Comparison of ENCODE assay signal across 23 mouse cellular contexts in genomic region chr13:34667197-34667596, GRCm38 (mm10). TPM values are rescaled to one million over a fixed set of nuclear protein-coding genes. Genes with fewer than 3 reads are reported as not detected.
DNase-seq lines count a peak whose midpoint lies in the region; ATAC-seq and TF ChIP-seq lines count a peak whose summit lies in the region.
"Had no signal": no experiment of that assay in that cellular context is flagged by ENCODE, and none has a peak within 500 bp of the region (broad histone marks: within the 10 kb centered on the region; RNA-seq: fewer than 3 reads in every experiment).

No protein-coding gene starts in this region.

- TF ChIP-seq POLR2A in kidney, adult 2 months (IDR thresholded peaks at IDR 0.05; ENCODE audit: low read depth, low read length) = no peak
- no peak for TF ChIP-seq POLR2A in bone marrow, adult 2 months (IDR thresholded peaks at IDR 0.05; ENCODE audit: borderline replicate concordance, control insufficient read depth, low read depth, low read length)

- no peak overlapping the region for H3K4me2 ChIP-seq in stomach, postnatal 0 days (replicated peaks; ENCODE audit: low read depth)
- H3K4me2 ChIP-seq: liver, embryonic 15.5 days had no signal

- no peak for TF ChIP-seq CTCF in kidney, adult 2 months (conservative IDR thresholded peaks at IDR 0.05; ENCODE audit: insufficient read depth, insufficient read length, low read depth, low read length)
- TF ChIP-seq CTCF in bone marrow, adult 2 months (IDR thresholded peaks at IDR 0.05; ENCODE audit: control insufficient read depth, insufficient read depth, low read length) = no peak
- TF ChIP-seq CTCF in stomach, postnatal 0 days (IDR thresholded peaks at IDR 0.05; ENCODE audit: low read depth) = no peak

- H3K36me3 ChIP-seq in kidney, adult 2 months (ENCODE audit: control insufficient read depth, insufficient read depth, low read length) = no peaks in the 10 kb centered on the region
- no peaks in the 10 kb centered on the region for H3K36me3 ChIP-seq in stomach, postnatal 0 days (ENCODE audit: control insufficient read depth, insufficient read depth, low read length)
- H3K36me3 ChIP-seq: embryonic facial prominence, embryonic 10.5 days; heart, embryonic 10.5 days; limb, embryonic 10.5 days; liver, embryonic 15.5 days; midbrain, embryonic 10.5 days had no signal

- WGBS in kidney, adult 2 months = 19% methylated on average over 8 of the region's 8 CpGs
- WGBS in bone marrow, adult 2 months = 6% methylated on average over 8 of the region's 8 CpGs
- WGBS in stomach, postnatal 0 days = 76% methylated on average over 8 of the region's 8 CpGs

- peak; percentile 13 for DNase-seq in kidney, adult 2 months
- no peak for DNase-seq in kidney, postnatal 14 days
- peak; percentile 82 for DNase-seq in A20 (ENCODE audit: low read depth, low spot score)
- DNase-seq in frontal cortex, adult 2 months (ENCODE audit: extremely low spot score in 1 of 2, low spot score in 1 of 2) = no peak
- DNase-seq in stomach, postnatal 0 days (ENCODE audit: low spot score) = no peak
- no peak for DNase-seq in right cerebral cortex, postnatal 10 days (ENCODE audit: low spot score in 2 of 2)
- DNase-seq: adrenal gland, adult 8-10 months; cerebellum, adult 2 months; forebrain, postnatal 0 days; gastrocnemius, postnatal 36 days; liver; right cerebral cortex, postnatal 14 days had no signal

- TF ChIP-seq EP300 in stomach, postnatal 0 days (optimal IDR thresholded peaks at IDR 0.05) = no peak

- no peak overlapping the region for H3K27ac ChIP-seq in kidney, adult 2 months (ENCODE audit: insufficient read depth, low read depth, low read length)
- H3K27ac ChIP-seq in bone marrow, adult 2 months (ENCODE audit: control insufficient read depth, insufficient read depth, low read depth, low read length, poor library complexity) = peak overlapping the region; percentile 16
- H3K27ac ChIP-seq in stomach, postnatal 0 days (replicated peaks) = no peak overlapping the region
- H3K27ac ChIP-seq: embryonic facial prominence, embryonic 10.5 days; heart, embryonic 10.5 days; hindbrain, postnatal 0 days; left cerebral cortex, adult 2 months; limb, embryonic 10.5 days; liver, embryonic 15.5 days; midbrain, embryonic 10.5 days had no signal

- ATAC-seq in megakaryocyte, adult 5-6 weeks (ENCODE audit: poor library complexity, severe bottlenecking) = peak; percentile 57
- ATAC-seq in stomach, postnatal 0 days (ENCODE audit: low FRiP score, low TSS enrichment) = no peak
- ATAC-seq: activated CD4-positive, CD25-positive, alpha-beta regulatory T cell, adult 4 months; forebrain, postnatal 0 days; hindbrain, postnatal 0 days; intestine, embryonic 16.5 days had no signal

- H3K4me3 ChIP-seq in kidney, adult 2 months (ENCODE audit: insufficient read depth, low read depth, low read length) = no peak overlapping the region
- H3K4me3 ChIP-seq in bone marrow, adult 2 months (replicated peaks; ENCODE audit: control insufficient read depth, low read depth, low read length) = no peak overlapping the region
- H3K4me3 ChIP-seq in stomach, postnatal 0 days (ENCODE audit: low read depth, low read length) = no peak overlapping the region
- H3K4me3 ChIP-seq: embryonic facial prominence, embryonic 10.5 days; heart, embryonic 10.5 days; left cerebral cortex, adult 2 months; limb, embryonic 10.5 days; liver, embryonic 15.5 days; midbrain, embryonic 10.5 days had no signal

- H3K9me3 ChIP-seq in stomach, postnatal 0 days (ENCODE audit: control insufficient read depth, low read length) = no peaks in the 10 kb centered on the region
- H3K9me3 ChIP-seq: embryonic facial prominence, embryonic 10.5 days; heart, embryonic 10.5 days; limb, embryonic 10.5 days; liver, embryonic 15.5 days had no signal

- H3K27me3 ChIP-seq in kidney, adult 2 months (replicated peaks; ENCODE audit: control insufficient read depth, insufficient read depth, low read length) = no peaks in the 10 kb centered on the region
- H3K27me3 ChIP-seq in stomach, postnatal 0 days (ENCODE audit: control insufficient read depth, insufficient read depth, low read length) = no peaks in the 10 kb centered on the region
- H3K27me3 ChIP-seq: liver, embryonic 15.5 days had no signal

- H3K4me1 ChIP-seq in kidney, adult 2 months (ENCODE audit: control insufficient read depth, insufficient read depth, low read length) = no peaks in the 10 kb centered on the region
- H3K4me1 ChIP-seq in bone marrow, adult 2 months (ENCODE audit: control insufficient read depth, insufficient read depth, low read length) = peaks cover 1% of the 10 kb centered on the region; the same call in 1 of the 2 replicates
- no peaks in the 10 kb centered on the region for H3K4me1 ChIP-seq in stomach, postnatal 0 days (replicated peaks; ENCODE audit: control insufficient read depth, insufficient read depth)
- H3K4me1 ChIP-seq: heart, embryonic 10.5 days; liver, embryonic 15.5 days had no signal

- no peak overlapping the region for H3K9ac ChIP-seq in stomach, postnatal 0 days (ENCODE audit: low read length)
- H3K9ac ChIP-seq: forebrain, postnatal 0 days; liver, embryonic 15.5 days had no signal

RNA-seq across cellular contexts. Expression of gene Pxdc1, which starts 13.9 kb away (rescaled TPM):
- 8.3 and 8.9 TPM in 2 replicates for polyA plus RNA-seq in kidney, adult 2 months (2012; rRNA removed)
- 0.86 and 5.0 TPM in 2 replicates for polyA plus RNA-seq in bone marrow, adult 2 months (2011; ENCODE audit: insufficient read depth, insufficient read length, low replicate concordance, missing spikeins)
- 0.18 TPM in 1 of 2 replicates, not detected in the other for total RNA-seq in megakaryocyte, adult 5-6 weeks (2015)
- total RNA-seq in megakaryocyte, adult 5-6 weeks (2017) = 0.12 TPM in 1 of 2 replicates, not detected in the other
- 8.0 and 8.9 TPM in 2 replicates for polyA plus RNA-seq in frontal cortex, adult 2 months (2012; rRNA removed)
- 13.8 and 14.4 TPM in 2 replicates for polyA plus RNA-seq in stomach, postnatal 0 days (2015; fragmentation: Nextera tagmentation; extraction: Ambion mirVana)

Comparison
In these comparisons a context has a peak if more than half of its experiments do, and no peak if none do; other contexts are left out.
1. DNase-seq: peak in kidney, adult 2 months (single experiment) and A20 (single experiment); none in kidney, postnatal 14 days (single experiment), frontal cortex, adult 2 months (0 of 2), stomach, postnatal 0 days (single experiment) and right cerebral cortex, postnatal 10 days (0 of 2).